Mouse (Mus musculus) heart, adult 2 months (tissue): ENCODE results near the gene Arrdc5.

Experiments
- CTCF ChIP-seq: fragments of 200-600 bp; IDR thresholded peaks from 2 replicates; pipeline ENCODE4 v1.8.1; 2022; ENCODE audit warnings: antibody characterized with exemption, mild to moderate bottlenecking, moderate library complexity
- POLR2A ChIP-seq: fragments of 200-500 bp; IDR thresholded peaks from 2 replicates; pipeline ENCODE4 v1.6.1; 2011; ENCODE audit warnings: mild to moderate bottlenecking, low read depth, low read length, control low read depth; ENCODE audit not compliant: insufficient read depth

GRCm38 (mm10) chr17:56285995-56286394 is 14.1 kb downstream of the Arrdc5 start:
- no peak for TF ChIP-seq CTCF
- no peak for TF ChIP-seq POLR2A
